Mouse (Mus musculus) frontal cortex, postnatal 25 days (tissue): ENCODE data around the gene Grid2.

Experiments
- DNase-seq, 2 experiments: peaks; one replicate each; pipeline ENCODE4 v3.0.0; 2022; ENCODE audit warnings: low spot score in 2 of 2

Gene Grid2

GRCm38 (mm10) chr6:64047950-64048349, 792.3 kb downstream of the Grid2 start:
- DNase-seq: no peak

DNA sequence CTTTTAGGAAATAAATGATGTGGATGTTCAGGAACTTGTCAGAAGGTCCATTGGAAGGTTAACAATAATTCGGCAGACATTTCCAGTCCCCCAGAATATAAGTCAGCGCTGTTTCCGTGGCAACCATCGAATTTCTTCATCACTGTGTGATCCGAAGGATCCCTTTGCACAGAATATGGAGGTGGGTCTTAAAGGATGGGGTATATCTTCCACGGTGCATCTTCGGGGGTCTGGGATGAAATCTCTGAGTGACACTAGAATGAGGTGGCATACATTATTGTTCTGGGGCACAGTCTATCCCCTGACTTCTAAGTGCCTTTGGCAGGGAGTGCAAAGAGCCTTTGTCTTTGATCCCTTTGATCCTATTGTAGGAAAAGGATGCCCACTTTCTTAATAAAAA, 808.2 kb downstream of the Grid2 start:
- DNase-seq: no peak

DNA sequence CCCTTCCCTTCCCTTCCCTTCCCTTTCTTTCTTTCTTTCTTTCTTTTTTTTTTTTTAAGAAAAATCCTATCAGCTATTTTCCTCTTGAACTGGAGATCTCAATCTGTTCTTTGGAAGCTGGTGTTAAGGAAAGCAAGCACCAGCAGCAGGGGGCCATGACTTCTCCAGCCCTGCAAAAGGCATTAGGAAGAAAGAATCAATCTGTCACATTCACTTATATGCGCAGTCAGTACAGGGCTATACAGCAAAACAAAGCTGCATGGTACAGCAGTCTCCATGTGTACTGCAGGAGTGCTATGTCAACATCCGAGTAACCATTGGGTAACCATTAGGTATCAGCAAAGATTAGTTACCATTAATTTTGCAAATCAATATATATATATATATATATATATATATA, 809.0 kb downstream of the Grid2 start:
- DNase-seq: no peak

DNA sequence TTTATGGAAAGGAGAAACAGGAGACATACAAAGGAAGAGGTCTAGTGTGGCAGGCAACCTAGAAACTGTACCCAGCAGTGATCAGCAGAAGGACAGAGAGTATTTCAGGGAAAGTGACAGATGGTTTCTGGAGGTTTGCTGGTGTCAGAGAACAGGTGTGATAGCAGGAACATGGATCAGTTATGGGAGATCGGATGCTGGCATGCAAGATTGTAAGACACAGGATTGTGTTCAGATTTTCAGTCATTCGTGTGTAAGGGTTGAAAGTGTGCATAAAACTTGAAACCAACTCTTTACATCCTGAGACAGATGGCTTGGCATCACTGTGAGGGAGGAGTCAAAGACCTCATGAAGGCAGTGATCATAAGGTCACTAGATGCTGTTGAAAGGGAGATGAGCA, 817.7 kb downstream of the Grid2 start:
- no peak for DNase-seq

DNA sequence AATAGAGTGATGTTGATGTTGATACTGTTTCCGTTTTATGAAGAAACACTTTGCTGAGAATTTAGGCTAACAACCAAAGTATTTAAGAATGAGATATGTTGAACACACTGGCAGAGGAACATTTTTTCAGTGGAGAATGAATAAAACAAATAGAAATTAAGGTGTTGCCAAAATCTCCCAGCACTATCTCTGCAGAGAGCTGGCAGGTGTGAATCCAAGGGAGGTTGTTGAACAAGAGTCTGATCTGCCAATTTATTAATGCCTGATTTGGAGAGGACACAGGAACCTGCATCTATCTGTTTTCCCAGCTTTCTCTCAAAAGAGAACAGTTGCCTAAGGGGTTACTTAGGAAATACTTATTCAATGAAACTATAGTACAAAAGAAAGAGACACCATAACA, 822.2 kb downstream of the Grid2 start:
- DNase-seq: no peak

DNA sequence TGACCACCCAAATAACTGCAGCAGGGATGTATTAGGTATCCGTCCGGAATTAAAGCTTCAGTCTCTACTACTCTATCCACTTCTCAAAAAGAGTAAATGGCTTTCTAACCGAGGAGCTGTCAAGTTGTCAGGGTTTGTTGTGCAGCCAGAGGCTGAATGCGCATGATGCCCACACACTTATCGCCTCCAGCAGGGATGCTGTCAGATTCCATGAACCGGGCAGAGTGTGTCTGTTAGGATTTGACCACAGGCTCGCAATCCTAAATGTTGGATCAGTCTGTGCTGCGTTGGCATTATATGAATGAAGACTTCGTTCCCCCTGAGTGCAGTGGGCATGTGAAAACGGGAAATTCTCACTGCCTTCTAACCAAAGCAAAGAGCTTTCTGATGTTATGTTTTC, 843.0 kb downstream of the Grid2 start:
- no peak for DNase-seq

GRCm38 (mm10) chr6:64114594-64114993, 858.9 kb downstream of the Grid2 start:
- no peak for DNase-seq

GRCm38 (mm10) chr6:64136275-64136674, 880.6 kb downstream of the Grid2 start:
- DNase-seq: no peak

- no peak for DNase-seq
Measured at GRCm38 (mm10) chr6:64148613-64149012, 892.9 kb downstream of the Grid2 start.

DNA sequence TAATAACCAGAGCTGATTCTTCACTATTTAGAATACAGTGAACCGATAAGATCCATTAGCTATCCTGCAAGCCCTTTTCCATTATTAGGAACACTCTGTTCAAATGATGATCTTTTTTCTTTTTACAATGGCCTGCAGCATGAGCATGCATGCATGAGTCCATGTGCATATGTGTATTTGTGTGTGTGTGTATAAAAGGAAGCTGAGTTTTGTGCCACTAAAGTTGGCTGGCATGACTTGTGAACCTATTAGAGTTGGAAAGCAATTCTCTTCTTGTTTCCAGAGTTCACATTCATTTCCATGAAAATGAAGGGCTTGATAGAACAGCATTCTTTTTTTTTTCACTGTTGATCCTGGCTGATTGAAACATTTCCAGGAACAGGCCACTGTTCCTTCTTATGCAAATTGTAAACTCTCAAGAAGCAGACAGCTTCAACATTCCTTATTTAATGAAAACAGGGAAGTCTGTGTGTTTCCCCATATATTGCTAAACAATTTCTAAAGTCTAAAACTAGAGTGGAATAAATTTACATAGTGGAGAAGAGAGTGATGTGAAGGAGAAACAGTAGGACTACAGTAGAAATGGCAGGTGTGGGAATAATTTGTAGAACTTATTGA, 919.4 kb downstream of the Grid2 start:
- DNase-seq: no peak

GRCm38 (mm10) chr6:64193646-64194045, 938.0 kb downstream of the Grid2 start:
- DNase-seq: no peak

DNA sequence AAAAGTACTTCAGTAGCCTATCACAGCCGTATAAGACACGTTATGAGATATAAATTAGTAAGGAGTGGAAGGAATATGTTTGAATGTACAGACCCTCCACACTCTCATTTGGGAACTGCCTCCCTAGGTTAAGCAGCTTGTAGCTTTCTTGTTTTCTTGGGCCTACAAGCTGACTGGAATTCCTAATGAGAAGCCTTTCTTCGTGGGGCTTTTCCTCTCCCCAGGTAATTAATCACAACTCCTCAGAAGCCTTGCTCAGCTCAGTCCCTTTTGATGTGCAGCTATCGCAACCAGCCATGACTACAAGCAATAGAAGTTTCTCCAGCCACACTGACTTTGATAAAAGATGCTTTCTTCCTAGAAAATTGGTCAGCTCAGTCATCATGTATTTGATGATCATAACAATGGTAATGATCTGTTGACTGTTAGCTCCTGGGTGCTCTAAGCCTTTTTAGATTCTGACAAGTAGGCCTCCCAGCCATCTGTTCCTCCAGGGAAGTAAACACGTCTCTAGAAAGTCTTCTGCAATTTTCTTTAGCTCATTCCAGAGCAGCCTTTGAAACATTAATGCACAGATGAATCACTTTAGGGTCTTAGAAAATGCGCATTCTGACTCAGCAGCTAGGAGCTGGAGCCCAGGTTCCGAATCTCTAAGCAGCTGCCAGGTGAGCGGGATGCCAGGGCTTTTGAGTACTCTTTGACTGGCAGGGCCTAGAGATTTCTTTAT, 946.9 kb downstream of the Grid2 start:
- DNase-seq: no peak

GRCm38 (mm10) chr6:64236351-64236750, 980.7 kb downstream of the Grid2 start:
- no peak for DNase-seq

DNA sequence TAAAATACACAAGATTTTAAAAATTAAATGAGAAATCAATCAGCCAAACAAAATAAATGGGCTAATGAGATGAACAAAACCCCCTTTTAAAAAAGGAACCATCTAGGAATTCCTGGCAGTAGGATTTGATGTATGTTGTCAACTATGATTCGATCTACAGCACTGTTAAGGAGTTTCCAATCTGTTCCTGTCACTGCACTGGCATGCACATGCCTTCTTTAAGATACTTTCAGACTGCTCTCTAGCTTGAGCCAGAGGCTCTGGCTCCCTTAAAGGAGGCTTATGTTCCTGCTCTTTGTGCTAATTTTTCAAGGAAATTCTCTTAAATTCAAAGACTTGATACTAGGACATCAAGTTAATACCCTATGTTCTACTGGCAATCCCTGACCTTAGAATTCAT, 984.9 kb downstream of the Grid2 start:
- no peak for DNase-seq

DNA sequence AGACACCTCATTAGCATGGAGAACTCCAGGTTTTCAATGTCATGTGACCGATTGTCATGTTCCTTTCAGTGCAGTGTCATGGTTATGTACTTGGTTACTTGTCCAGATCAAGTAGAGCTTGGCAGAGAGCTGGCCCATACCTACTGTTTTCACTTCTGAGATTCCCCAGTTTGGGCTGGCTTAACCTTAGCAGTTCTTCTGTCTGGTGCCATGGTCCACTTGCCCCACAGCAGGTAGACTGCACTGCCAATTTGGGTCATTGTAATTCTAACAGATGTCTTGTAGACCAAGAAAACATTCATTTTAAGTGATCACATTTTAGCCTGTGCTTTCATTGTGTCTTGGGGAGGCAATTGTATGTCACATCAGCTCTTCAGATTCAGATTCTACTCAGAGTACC, 990.3 kb downstream of the Grid2 start:
- DNase-seq: no peak

DNA sequence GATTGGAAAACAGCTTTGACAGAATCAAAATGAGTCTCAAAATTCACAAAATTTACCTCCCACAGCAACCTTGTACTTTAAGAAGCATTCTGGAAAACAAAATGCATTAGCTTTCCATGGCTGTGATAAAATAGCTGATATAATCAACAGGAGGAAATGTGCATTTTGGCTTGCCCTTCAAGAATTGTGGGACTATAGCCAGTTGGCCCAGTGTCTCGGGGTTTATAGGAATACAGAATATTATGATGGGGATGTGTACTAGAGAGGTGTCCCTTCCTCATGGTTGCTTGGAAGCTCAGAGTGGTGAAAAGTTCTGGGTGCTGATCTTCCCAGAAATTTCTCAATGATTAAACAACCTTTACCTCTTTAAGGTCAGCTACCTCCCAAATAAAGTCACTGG, 995.4 kb downstream of the Grid2 start:
- no peak for DNase-seq

DNA sequence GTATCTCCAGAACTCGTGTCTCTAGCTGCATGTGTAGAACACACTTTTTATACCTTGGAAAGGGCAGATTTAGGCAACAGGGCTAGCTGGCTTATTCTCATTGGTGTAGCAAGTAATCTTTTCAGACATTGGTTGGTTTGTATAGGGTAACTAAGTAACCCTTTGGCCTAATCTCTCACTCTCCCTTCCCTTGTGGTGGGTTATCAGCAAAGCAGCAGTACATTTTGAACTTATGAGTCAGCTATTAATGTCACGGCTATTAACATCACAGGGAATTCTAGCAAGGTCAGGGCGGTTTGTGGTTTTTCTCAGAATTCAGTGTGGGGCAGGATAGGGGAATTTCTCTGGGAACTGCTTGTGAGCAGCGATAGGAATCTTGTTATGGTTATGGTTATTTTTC, 1007.8 kb downstream of the Grid2 start:
- DNase-seq: no peak

DNA sequence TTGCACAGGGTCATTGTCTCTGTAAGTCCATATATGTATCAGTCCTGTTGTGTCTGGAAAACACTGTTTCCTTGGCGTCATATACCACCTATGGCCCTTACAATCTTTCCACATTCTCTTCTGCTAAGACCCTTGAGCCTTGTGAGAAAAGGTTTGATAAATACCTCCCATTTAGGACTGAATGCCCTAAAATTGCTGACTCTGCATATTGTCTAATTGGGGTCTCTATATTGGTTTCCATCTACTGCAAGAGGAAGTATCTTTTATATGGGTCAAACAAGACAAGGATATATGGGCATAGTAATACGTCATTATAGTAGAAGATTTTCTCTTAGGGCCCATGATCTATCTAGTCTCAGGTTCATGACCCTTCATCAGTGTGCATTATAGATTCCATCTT, 1008.5 kb downstream of the Grid2 start:
- DNase-seq: no peak

- DNase-seq: no peak
Measured at GRCm38 (mm10) chr6:64274319-64275114, 1018.8 kb downstream of the Grid2 start.

- DNase-seq: no peak
Measured at GRCm38 (mm10) chr6:64279927-64280326, 1024.3 kb downstream of the Grid2 start.

DNA sequence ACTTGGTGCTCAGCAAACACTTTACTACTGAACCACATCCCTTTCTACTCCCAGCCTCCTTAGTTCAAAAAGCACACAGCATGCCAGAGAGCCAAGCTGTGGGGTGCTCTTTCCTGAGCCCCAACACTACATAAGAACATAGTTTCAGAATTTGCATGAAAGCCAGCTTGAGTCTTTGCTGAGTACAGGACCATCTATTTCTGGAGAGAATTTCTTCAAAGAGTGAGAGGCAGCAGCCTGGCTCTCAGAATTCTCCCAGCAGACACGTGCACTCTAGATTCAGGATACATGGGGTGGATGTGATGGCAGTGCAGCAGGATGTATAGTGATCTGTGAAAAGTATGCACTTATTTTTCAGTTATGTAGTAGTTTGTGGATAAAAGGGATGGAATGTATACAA, 1038.1 kb downstream of the Grid2 start:
- DNase-seq: no peak

GRCm38 (mm10) chr6:64297633-64298032, 1042.0 kb downstream of the Grid2 start:
- no peak for DNase-seq
